Mouse (Mus musculus) liver, embryonic 14.5 days (tissue): ENCODE results near the gene Stag1.
A peak's percentile ranks its signal among the peaks of the same experiment; 100 is the strongest.

Experiments
- CTCF ChIP-seq: IDR thresholded peaks from 2 replicates; pipeline ENCODE4 v1.5.1; 2016; ENCODE audit warnings: antibody characterized with exemption, low read depth, control low read depth
- EP300 ChIP-seq: IDR thresholded peaks from 2 replicates; pipeline ENCODE4 v1.6.1; 2016; ENCODE audit warnings: antibody characterized with exemption, low read depth

GRCm38 (mm10) chr9:100642186-100642839 lies 44.7 kb downstream of the Stag1 start:
- TF ChIP-seq CTCF (no peak), EP300 (0 out of 2 replicates have a peak, but pooled peaks have one; percentile 15)
